Mouse (Mus musculus): ENCODE data around the gene Rars2.

GRCm38 (mm10) chr4:34606658-34607057 lies 8.1 kb upstream of the Rars2 start:
- no peak for TF ChIP-seq CTCF (IDR thresholded peaks at IDR 0.05; ENCODE audit: low read depth, low read length)
- no peak for TF ChIP-seq POLR2A (IDR thresholded peaks at IDR 0.05; ENCODE audit: insufficient read depth, low read length)
